Mouse (Mus musculus): ENCODE data around the gene Kdm5b.
"Not testable (repeated sequence)": the region's sequence is repeated elsewhere in the genome, so short reads cannot be mapped to it uniquely, and the experiment has no call there.

Kdm5b gene
- long read RNA-seq, experiment 1, full-length matches to known transcripts, result 3 of 14 reads
- long read RNA-seq, experiment 1, partial matches to known transcripts, result 9 of 14 reads
- long read RNA-seq, experiment 1, other reads (novel, unspliced or antisense), result 2 of 14 reads
- long read RNA-seq, experiment 2, partial matches to known transcripts, result 32 of 35 reads
- long read RNA-seq, experiment 2, other reads (novel, unspliced or antisense), result 3 of 35 reads

DNA sequence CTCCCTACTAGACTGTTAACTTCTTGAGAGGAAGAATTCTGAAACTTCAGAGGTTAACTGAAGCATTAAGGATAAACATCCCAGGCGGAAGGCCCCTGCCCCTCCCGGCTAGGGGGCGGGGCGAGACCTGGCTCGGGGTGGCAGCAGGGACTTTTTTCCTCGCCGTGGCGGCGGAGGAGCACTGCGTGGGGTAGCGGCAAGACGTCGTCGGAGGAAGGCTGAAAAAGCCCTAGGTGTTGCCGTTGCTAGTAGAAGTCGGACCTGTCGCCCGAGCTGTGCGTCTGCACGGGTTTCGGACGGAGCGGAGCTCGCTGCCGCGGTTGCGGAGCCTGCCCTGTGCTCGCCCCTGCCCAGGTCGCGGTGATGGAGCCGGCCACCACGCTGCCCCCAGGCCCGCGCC lies at the start of gene Kdm5b:
Gene Kdm5b (plus strand): TSS at position 196 of the 400 bp plus-strand sequence.
- intact Hi-C loops (cut with DNase I), result no loop called here

DNA sequence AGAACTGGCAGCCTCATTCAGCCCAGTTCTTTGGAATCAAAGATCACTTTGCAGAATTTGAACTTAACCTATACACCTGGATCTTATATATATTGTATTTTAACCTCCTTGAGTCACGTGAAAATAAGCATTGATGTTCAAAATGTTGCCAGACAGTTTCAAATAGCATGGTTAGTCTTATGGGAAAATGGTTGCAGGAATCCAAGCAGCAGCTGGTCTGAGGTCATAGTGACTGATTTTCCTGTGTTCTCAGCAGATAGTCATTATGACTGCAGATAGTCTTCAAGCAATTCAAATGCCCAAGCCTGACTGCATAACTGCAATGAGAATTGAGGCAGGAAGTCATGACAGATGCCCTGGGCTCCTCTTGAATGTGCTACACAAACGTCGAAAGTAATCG lies 47.8 kb upstream of the Kdm5b start:
- intact Hi-C loops (cut with DNase I), result no loop called here

DNA sequence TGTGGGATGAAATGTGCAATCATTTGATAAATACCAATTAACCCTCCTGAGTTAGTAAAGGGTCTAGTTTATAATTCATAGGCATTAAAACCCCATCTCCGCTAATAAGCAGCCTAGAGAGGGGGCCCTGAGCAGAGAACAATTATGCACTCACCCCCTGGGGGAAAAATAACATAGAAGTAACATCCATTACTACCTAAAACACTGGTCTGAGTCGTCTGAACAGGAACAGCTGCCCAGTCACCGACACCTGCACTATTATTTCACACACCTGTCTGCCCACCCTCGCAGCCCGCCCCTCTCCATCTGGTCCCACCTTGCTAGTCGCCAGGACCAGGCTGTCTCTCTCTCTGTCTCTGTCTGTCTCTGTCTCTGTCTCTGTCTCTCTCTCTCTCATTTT lies 47.4 kb upstream of the Kdm5b start:
- intact Hi-C loops (cut with DNase I), result no loop called here

DNA sequence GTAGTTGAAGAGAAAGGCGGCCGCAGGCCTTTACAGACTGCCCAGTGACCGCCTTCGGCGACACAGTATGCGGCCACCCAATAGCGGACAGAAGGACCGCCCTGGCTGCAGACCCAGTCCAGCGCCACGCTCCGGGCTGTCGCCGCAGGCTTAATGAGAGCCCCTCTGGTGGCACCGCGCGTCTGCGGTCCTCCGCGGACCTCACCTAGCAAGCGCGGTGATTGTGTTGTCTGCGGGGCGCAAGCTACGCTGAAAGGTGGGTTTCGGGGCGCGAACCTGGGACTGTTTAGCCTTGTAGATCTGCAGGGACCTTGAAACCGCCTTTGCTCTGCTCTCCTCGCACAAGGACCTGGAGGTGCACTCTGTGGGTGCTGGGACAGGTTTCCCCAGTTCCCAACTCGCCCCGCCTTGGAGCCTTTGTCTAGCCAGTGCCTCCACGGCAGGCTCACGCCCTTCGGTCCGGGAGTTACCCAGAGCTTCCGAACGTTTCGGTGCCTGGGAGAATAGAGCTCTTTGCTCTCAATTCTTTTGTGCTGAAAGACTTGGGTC lies 46.6 kb upstream of the Kdm5b start:
- intact Hi-C loops (cut with DNase I), result no loop called here

DNA sequence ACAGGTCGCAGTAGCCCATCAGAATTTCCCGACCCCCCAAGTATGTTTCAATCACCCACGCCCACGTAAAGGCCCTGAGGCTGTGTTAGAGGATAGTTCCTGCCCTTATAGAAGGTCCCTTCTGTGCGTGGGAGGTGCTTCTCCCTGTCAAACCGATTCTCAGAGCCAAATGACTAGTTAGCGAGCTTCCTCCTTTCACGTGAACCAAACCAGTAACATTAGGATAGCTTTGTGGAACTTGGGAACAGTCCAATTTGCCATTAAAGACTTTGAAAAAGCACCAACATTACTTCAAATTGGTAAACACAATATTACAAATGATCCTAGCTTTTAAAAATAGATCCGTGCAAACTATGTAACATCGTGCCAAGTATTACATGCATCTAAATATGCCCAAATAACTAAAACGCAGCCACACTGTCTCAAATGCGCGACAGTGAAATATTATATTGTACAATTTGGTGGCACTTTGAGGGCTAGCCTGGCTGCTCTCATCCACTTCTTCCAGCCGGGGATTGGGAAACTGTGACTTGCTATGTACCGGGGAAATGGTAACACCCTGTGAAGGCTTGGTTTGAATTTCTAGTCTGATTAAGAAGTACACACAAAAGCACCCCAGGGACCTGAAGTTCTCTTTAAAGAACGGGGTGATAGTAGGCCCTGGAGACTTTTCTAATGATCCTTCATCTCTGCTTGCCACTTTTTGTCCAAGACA lies 45.9 kb upstream of the Kdm5b start:
- intact Hi-C loops (cut with DNase I), result no loop called here

DNA sequence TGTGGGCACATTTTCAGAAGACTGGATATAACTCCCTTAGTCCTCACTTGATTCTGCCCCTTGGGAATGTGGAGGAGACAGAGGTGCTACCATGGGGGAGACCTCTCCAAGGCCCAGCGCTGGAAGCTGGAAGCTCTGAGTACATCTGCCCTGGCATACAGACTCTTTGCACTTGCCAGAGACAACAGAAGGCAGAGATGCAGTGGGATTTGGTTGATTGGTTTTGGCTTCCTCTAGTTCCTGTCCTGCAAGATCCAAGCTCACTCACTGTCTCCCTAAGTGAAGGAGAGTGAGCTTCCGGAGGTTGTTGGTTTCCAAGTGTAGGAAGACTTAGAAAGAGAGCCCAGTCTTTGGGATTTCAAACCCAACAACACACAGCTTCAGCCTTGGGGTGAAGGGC lies 44.1 kb upstream of the Kdm5b start:
- intact Hi-C loops (cut with DNase I), result no loop called here

DNA sequence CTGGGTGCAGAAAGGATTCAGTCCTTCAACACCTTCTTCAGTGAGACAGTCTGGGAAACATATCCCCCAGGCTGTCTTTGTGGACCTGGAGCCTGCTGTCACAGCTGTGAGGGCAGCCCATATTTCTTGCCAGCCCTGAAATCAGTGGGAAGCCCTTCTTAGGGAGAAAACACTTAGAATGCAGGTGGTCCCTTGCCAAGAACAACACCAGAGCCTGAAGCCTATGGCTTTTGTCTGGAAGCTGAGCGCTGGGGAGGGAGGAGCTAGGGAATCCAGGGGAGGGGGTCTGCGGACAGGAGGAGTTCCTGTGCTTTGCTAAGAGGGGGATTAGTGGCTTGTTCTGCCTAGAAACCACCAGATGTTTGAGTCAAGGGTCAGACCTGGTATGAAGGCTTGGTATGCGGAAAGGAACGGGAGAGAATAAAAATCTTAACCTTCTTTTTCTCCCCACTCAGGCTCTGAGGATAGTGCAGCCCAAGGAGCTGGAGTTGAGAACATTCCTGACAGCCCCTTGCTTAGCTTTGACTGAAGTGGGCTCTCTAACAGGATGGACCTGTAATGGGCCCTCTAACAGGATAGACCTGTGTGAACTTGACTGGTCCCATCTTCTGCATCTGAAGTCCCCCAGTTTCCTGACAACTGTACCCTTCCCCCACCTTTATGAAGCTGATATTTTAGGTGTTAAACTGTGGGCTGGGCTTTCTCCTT lies 43.3 kb upstream of the Kdm5b start:
- intact Hi-C loops (cut with DNase I), result no loop called here

DNA sequence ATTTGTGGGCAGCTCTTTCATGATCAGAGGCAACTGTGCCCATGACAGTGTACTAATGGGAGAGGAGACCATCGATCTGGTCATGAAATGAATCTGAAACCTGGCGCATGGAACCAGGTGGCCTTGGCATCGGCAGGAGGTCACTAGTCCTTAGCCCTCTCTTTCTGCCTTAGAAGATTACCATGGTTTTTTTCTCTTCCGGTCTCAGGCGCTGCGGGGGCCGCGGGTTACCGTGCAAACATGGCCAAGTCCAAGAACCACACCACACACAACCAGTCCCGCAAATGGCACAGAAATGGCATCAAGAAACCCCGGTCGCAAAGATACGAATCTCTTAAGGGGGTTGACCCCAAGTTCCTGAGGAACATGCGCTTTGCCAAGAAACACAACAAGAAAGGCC lies 42.1 kb upstream of the Kdm5b start:
- intact Hi-C loops (cut with DNase I), result not testable (repeated sequence)

DNA sequence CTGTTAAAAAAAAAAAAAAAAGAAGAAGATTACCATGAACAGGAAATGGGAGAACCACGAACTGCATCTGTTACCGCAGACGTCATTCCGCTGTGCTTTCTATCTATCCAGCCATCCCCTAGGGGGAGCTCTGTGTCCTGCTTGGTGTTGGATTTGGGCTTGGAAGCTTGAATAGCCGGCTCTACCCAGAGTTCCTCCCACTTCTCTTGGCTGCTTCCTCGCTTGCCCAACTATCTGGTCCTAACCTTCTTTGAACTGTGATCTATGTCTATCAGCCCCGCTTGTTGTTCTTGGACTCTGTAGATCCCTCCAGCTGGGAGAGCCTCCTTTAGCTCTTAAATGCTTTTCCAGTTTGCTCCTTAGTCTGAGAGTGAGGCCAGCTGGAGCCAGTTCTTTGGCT lies 41.3 kb upstream of the Kdm5b start:
- intact Hi-C loops (cut with DNase I), result no loop called here

DNA sequence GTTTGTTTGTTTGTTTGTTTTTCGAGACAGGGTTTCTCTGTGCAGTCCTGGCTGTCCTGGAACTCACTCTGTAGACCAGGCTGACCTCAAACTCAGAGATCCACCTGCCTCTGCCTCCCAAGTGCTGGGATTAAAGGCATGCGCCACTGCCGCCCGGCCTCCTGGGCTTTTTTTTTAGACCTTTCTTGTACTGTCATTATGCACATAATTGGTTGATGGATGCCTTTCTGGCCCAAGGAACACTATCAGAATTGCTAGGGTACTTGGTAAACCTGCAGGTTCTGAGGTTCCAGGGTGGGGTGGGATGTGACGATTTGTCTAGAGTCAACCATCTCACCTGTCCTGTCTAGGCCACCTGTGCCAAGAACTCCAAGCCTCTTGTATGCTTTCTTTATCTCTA lies 40.8 kb upstream of the Kdm5b start:
- intact Hi-C loops (cut with DNase I), result not testable (repeated sequence)

DNA sequence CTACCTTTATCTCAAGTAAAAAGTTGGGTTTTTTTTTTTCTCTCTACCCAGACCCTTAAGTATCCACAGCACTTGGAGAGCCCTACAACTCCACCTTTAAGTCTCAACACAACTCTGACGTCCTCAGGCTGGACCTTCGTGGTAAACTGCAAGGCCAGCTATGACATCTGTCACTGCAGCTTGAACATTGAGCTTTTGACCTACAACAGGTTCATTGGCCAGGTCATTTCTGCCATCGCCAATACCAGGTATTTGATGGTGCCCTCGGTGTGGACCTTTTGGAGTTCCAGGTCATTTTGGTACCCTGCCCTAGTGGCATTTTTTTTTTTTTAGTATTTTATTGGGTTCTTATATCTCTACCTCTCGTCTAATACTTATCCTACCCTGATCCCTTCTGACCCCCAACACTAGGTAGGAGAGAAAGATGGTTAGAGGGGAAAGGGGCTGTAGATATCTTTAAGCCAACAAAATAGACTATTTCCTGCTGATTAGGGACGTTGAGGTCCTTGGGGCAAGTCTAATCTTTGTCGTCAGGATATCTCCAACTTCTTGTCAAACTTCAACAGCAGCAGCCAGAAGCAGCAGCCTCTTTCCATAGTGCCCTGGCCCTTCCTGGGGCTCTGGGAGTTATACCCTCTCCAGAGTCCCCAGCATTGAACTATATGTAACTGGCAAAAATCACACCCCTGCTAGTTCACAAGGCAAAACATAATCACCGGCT lies 39.8 kb upstream of the Kdm5b start:
- intact Hi-C loops (cut with DNase I), result loop anchor here (5.0 kb wide), 2 partner anchors 72 to 87 kb away; no protein-coding TSS in a partner anchor

DNA sequence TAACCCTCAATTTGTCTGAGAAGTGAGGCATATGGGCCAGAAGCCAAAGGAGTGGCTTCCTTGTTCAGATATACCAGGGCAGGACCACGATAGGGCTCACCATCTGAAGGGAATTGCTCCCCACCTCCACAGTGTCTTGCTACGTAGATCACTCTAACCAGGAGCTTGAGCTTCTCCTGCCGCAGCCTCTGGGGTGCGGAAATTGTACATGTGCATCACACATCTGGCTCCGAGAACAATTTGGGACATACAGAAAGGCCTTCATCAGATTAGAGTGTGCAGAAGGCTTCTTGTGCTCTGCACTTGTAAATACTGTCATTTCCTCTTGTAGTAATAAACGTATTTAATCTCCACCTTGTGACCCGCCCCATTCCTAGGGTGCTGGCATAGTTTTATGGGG lies 38.8 kb upstream of the Kdm5b start:
- intact Hi-C loops (cut with DNase I), result loop anchor here (5.0 kb wide), 2 partner anchors 71 to 86 kb away; no protein-coding TSS in a partner anchor

DNA sequence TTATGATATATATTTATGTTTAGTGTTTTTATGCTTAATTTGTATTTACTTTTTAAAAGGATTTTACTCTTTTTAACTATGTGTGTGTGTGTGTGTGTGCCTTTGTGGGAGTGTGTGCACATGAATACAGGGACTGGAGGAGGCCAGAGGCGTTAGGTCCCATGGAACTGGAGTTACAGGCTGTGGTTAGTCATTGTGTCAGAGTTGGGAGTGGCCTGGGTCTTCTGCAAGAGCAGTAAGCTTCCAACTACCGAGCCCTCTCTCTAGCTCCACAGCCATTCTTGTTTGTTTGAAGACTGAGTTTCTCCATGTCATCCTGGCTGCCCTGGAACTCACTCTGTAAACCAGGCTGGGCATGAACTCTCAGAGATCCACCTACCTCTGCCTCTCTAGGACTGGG lies 37.6 kb upstream of the Kdm5b start:
- intact Hi-C loops (cut with DNase I), result loop anchor here (5.0 kb wide), 2 partner anchors 70 to 85 kb away; no protein-coding TSS in a partner anchor

DNA sequence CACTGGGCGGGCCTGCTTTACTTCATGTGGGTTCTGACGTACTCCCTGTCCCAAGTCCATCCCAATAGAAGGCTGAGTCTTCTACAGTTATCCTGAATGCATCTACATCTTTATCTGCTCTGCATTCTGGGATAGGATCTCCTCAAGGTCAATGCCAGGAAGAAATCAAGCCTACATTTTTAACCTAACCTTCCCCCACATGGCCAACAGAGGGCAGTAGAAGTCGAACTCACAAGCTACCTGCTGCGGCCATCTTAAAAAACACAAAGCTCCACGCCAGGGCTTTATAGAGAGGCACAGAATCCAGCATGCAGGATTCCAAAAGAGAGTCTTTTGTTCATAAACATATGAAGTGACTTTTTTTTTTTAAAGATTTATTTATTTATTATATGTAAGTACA lies 35.5 kb upstream of the Kdm5b start:
- intact Hi-C loops (cut with DNase I), result loop anchor here (5.0 kb wide), 2 partner anchors 68 to 83 kb away; no protein-coding TSS in a partner anchor

DNA sequence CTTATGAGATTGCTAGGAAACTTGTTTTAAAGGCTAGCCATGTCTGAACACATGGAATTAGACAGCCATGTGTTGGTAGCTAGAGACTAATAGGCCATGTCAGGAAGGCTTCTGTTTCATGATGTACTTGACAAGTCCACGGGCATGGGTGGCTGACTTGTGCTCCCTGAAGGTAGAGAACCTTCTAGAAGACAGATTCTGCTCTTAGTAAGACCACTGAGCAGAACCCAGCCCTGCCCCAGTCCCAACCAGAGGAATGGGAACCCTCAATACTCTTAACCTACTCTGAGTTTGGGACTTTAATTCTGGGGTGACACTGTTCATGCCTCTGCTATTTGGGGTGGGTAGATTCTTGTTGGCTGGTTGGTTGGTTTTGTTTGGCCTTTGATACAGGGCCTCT lies 35.0 kb upstream of the Kdm5b start:
- intact Hi-C loops (cut with DNase I), result no loop called here

DNA sequence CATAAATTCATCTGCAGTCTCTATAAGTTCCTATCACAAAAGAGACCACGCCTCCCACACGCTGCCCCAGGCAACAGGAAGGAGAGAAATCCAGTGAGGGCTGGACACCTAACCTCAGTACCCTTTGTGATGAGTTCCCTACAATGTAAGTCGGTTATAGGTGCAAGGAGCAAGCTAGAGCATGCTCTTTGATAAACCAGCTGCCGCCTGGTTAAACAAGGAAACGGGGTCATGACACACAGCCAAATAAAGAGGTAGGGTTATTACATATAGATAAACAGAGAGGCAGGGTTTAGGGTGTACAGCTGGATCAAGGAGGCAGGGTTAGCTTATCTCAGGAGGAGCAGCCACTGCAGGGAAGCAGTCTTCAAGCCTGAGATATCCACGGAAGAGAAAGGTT lies 33.2 kb upstream of the Kdm5b start:
- intact Hi-C loops (cut with DNase I), result no loop called here

DNA sequence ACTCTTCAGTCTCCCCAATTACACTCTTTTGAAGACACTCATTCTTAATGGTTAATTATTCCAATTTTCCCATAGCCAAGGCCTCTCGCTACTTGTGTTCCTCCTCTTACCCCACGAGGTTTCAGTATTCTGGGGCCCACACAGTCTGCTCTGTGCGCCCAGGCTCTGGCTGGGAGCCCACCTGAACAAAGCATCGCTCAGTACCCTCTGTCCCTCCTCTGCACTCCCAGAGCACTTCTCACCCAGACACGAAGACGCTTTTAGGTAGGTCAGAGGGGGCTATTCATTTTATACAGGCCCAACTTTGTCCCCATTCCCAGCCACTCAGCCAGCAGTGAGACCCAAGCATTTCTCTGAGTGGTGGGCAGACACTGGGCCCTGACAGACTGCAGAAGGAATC lies 29.4 kb upstream of the Kdm5b start:
- intact Hi-C loops (cut with DNase I), result no loop called here

DNA sequence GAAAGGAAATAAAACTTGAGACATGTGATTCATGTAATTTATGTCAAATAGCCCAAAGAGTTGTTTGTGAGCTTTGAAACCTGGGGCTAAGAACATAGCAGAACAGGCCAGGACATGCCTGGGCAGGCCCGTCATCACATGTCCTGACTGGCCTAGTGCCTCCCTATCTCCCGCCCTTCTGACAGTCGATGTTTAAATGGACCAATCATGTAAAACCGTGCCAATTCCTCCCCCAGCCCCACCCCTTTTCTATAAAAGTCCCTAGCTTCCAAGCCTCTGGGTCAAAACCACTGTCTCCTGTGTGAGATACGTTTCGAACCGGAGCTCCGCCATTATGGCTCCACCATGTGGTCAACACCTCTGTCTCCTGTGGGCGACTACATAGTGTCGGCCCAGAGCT lies 26.3 kb upstream of the Kdm5b start:
- intact Hi-C loops (cut with DNase I), result not testable (repeated sequence)

DNA sequence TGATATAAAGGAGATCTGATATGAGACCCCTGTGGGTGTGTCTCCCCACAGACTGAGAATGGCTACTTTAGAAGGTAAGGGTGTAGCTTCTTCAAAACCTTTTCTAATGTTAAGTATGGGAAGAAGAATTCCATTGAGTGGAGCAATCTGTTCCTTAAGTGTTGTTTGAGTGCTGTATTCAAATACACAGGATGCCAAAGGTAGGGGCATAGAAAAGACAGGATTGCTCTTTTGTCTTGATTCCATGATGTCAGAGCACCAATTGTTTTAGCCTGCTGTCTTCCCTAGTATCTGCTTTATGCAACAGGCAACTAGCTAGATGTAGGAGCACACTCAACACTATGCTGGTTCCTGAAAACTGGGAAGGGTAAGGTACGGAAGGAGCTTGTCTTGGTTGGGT lies 24.9 kb upstream of the Kdm5b start:
- intact Hi-C loops (cut with DNase I), result no loop called here

DNA sequence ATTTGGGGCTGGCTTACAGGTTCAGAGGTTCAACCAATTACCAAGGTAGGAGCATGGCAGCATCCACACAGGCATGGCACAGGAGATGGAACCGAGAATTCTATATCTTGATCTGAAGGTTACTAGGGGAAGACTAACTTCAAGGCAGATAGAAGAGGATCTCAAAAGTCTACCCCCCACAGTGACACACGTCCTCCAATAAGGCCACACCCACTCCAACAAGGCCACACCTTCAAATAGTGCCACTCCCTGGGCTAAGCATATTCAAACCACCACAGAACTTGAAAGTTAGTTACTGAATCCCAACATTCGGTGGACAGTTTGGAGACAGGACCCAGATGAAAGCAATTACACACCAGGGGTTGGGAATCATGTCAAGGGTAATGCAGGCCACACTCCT lies 24.5 kb upstream of the Kdm5b start:
- intact Hi-C loops (cut with DNase I), result no loop called here

DNA sequence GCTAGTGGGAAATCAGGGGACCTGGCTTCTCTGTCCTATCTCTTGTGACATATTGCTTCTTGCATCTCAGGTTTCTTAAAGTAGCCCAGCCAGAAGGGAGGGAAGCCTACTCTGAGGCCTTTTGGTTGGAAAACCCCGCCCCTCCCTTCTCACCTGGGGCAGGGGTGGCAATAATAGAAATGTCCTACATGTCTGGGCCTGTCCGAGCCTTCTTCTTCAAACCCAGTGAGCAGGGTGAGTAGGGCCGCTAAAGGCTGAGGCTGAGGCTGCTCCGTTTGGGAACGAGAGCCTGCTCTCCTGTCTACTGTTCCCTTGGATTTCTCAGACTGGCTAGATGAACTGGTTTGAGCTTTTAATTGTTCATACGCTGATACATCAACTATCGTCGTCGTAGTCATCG lies 19.4 kb upstream of the Kdm5b start:
- intact Hi-C loops (cut with DNase I), result no loop called here
